Comparison of ENCODE assay signal across 14 mouse cellular contexts in genomic region chr13:3563130-3563529, GRCm38 (mm10). TPM values are rescaled to one million over a fixed set of nuclear protein-coding genes. Genes with fewer than 3 reads are reported as not detected.
DNase-seq lines count a peak whose midpoint lies in the region; ATAC-seq and TF ChIP-seq lines count a peak whose summit lies in the region.
"Had no signal": no experiment of that assay in that cellular context is flagged by ENCODE, and none has a peak within 500 bp of the region (broad histone marks: within the 10 kb centered on the region; RNA-seq: fewer than 3 reads in every experiment).

No protein-coding gene starts in this region.

- H3K4me1 ChIP-seq in kidney, postnatal 0 days (replicated peaks; ENCODE audit: insufficient read depth, low read length) = no peaks in the 10 kb centered on the region
- no peaks in the 10 kb centered on the region for H3K4me1 ChIP-seq in kidney, embryonic 14.5 days (ENCODE audit: control insufficient read depth, insufficient read depth, low read length)
- H3K4me1 ChIP-seq in midbrain, embryonic 11.5 days (ENCODE audit: control insufficient read depth, insufficient read depth, low read length) = no peaks in the 10 kb centered on the region
- no peaks in the 10 kb centered on the region for H3K4me1 ChIP-seq in midbrain, embryonic 10.5 days
- H3K4me1 ChIP-seq: forebrain, embryonic 12.5 days; midbrain, embryonic 13.5 days; neural tube, embryonic 12.5 days had no signal

- H3K4me2 ChIP-seq in kidney, postnatal 0 days (ENCODE audit: low read length) = no peak overlapping the region
- no peak overlapping the region for H3K4me2 ChIP-seq in kidney, embryonic 14.5 days (replicated peaks; ENCODE audit: low read depth, low read length)
- H3K4me2 ChIP-seq in midbrain, embryonic 11.5 days = no peak overlapping the region
- H3K4me2 ChIP-seq: forebrain, embryonic 12.5 days; midbrain, embryonic 13.5 days; neural tube, embryonic 12.5 days had no signal

- DNase-seq in kidney, postnatal 0 days (ENCODE audit: low spot score) = no peak
- no peak for DNase-seq in midbrain, embryonic 11.5 days (ENCODE audit: low spot score, missing footprints)
- no peak for DNase-seq in midbrain, embryonic 10.5 days (ENCODE audit: low spot score)
- no peak for DNase-seq in adrenal gland, postnatal 14 days
- no peak for DNase-seq in adipocyte (ENCODE audit: low spot score)
- DNase-seq: cerebellum, adult 18-20 months; kidney, adult 11 months; lung, postnatal 10 days; right cerebral cortex, postnatal 25 days had no signal

- no peaks in the 10 kb centered on the region for H3K27me3 ChIP-seq in kidney, postnatal 0 days (ENCODE audit: insufficient read depth, low read length)
- no peaks in the 10 kb centered on the region for H3K27me3 ChIP-seq in kidney, embryonic 14.5 days (ENCODE audit: control insufficient read depth, insufficient read depth, low read length)
- H3K27me3 ChIP-seq in midbrain, embryonic 11.5 days (ENCODE audit: control insufficient read depth, insufficient read depth, low read length) = no peaks in the 10 kb centered on the region
- H3K27me3 ChIP-seq in midbrain, embryonic 10.5 days (ENCODE audit: low read depth, poor library complexity, severe bottlenecking) = no peaks in the 10 kb centered on the region
- H3K27me3 ChIP-seq: forebrain, embryonic 12.5 days; midbrain, embryonic 13.5 days; neural tube, embryonic 12.5 days had no signal

- H3K4me3 ChIP-seq in kidney, postnatal 0 days (replicated peaks; ENCODE audit: low read depth, low read length) = no peak overlapping the region
- H3K4me3 ChIP-seq in kidney, embryonic 14.5 days (ENCODE audit: low read length) = no peak overlapping the region
- H3K4me3 ChIP-seq in midbrain, embryonic 11.5 days (ENCODE audit: low read depth, low read length) = no peak overlapping the region
- H3K4me3 ChIP-seq in midbrain, embryonic 10.5 days = no peak overlapping the region
- H3K4me3 ChIP-seq: forebrain, embryonic 12.5 days; midbrain, embryonic 13.5 days; neural tube, embryonic 12.5 days had no signal

- H3K9me3 ChIP-seq in kidney, postnatal 0 days (replicated peaks; ENCODE audit: low read length) = no peaks in the 10 kb centered on the region
- H3K9me3 ChIP-seq in kidney, embryonic 14.5 days (ENCODE audit: control insufficient read depth, low read length) = no peaks in the 10 kb centered on the region
- H3K9me3 ChIP-seq in midbrain, embryonic 11.5 days (ENCODE audit: control insufficient read depth, low read length) = no peaks in the 10 kb centered on the region
- no peaks in the 10 kb centered on the region for H3K9me3 ChIP-seq in midbrain, embryonic 10.5 days (replicated peaks)
- H3K9me3 ChIP-seq: forebrain, embryonic 12.5 days; midbrain, embryonic 13.5 days; neural tube, embryonic 12.5 days had no signal

- no peak overlapping the region for H3K9ac ChIP-seq in kidney, postnatal 0 days (ENCODE audit: low read depth, low read length)
- no peak overlapping the region for H3K9ac ChIP-seq in kidney, embryonic 14.5 days (ENCODE audit: low read depth, low read length)
- H3K9ac ChIP-seq in midbrain, embryonic 11.5 days (ENCODE audit: low read length) = no peak overlapping the region
- H3K9ac ChIP-seq: forebrain, embryonic 12.5 days; midbrain, embryonic 13.5 days; neural tube, embryonic 12.5 days had no signal

- ATAC-seq in kidney, postnatal 0 days (replicated peaks; ENCODE audit: low FRiP score, low read depth) = no peak
- ATAC-seq in kidney, embryonic 14.5 days (ENCODE audit: low FRiP score, low TSS enrichment) = no peak
- 0 out of 2 replicates have a peak, but pooled peaks have one; percentile 16 for ATAC-seq in midbrain, embryonic 11.5 days (ENCODE audit: low FRiP score)
- ATAC-seq in activated CD4-positive, CD25-positive, alpha-beta regulatory T cell, adult 4 months = peak; percentile 43
- ATAC-seq: midbrain, embryonic 13.5 days had no signal

- peaks cover 30% of the 10 kb centered on the region for H3K36me3 ChIP-seq in kidney, postnatal 0 days (ENCODE audit: insufficient read depth, low read length)
- peaks cover 67% of the 10 kb centered on the region for H3K36me3 ChIP-seq in kidney, embryonic 14.5 days (ENCODE audit: control insufficient read depth, insufficient read depth, low read length)
- H3K36me3 ChIP-seq in midbrain, embryonic 11.5 days (ENCODE audit: control insufficient read depth, insufficient read depth, low read length) = no peaks in the 10 kb centered on the region
- peaks cover 99% of the 10 kb centered on the region for H3K36me3 ChIP-seq in midbrain, embryonic 10.5 days

- TF ChIP-seq CTCF in kidney, postnatal 0 days (IDR thresholded peaks at IDR 0.05; ENCODE audit: low read depth) = peak; percentile 45

- no peak overlapping the region for H3K27ac ChIP-seq in kidney, postnatal 0 days
- H3K27ac ChIP-seq in kidney, embryonic 14.5 days (ENCODE audit: low read depth, low read length) = no peak overlapping the region
- H3K27ac ChIP-seq in midbrain, embryonic 11.5 days (ENCODE audit: low read depth, low read length) = no peak overlapping the region
- no peak overlapping the region for H3K27ac ChIP-seq in midbrain, embryonic 10.5 days (replicated peaks)
- H3K27ac ChIP-seq: forebrain, embryonic 12.5 days; midbrain, embryonic 13.5 days; neural tube, embryonic 12.5 days had no signal

- WGBS in kidney, postnatal 0 days = 97% methylated on average over 1 of the region's 1 CpGs
- 97% methylated on average over 1 of the region's 1 CpGs for WGBS in kidney, embryonic 14.5 days
- 97% methylated on average over 1 of the region's 1 CpGs for WGBS in midbrain, embryonic 11.5 days
- 97% methylated on average over 1 of the region's 1 CpGs for WGBS in midbrain, embryonic 10.5 days

RNA-seq across cellular contexts. Expression of gene Gdi2, which starts 25.3 kb away (rescaled TPM):
- polyA plus RNA-seq in kidney, postnatal 0 days (2015; fragmentation: Nextera tagmentation; extraction: Ambion mirVana) = 398 and 440 TPM in 2 replicates
- 412 and 465 TPM in 2 replicates for polyA plus RNA-seq in kidney, embryonic 14.5 days (2014; fragmentation: Nextera tagmentation; extraction: Ambion mirVana)
- polyA plus RNA-seq in midbrain, embryonic 11.5 days (2014; fragmentation: Nextera tagmentation; extraction: Ambion mirVana) = 520 and 553 TPM in 2 replicates
- polyA plus RNA-seq in midbrain, embryonic 10.5 days (2016; fragmentation: Nextera tagmentation; extraction: Ambion mirVana) = 448 and 462 TPM in 2 replicates
- 100 to 1,000 TPM; 949 to 962 TPM for polyA plus RNA-seq in activated CD4-positive, CD25-positive, alpha-beta regulatory T cell, adult 4 months (2017; shearing (Covaris generic))
- 344 and 376 TPM in 2 replicates for total RNA-seq in adrenal gland, postnatal 14 days (2021)

RNA-seq across cellular contexts. Expression of gene Fam208b, which starts 47.8 kb away (rescaled TPM):
- 8.3 and 8.4 TPM in 2 replicates for polyA plus RNA-seq in kidney, postnatal 0 days (2015; fragmentation: Nextera tagmentation; extraction: Ambion mirVana)
- 24.7 and 25.8 TPM in 2 replicates for polyA plus RNA-seq in kidney, embryonic 14.5 days (2014; fragmentation: Nextera tagmentation; extraction: Ambion mirVana)
- 20.5 and 24.6 TPM in 2 replicates for polyA plus RNA-seq in midbrain, embryonic 11.5 days (2014; fragmentation: Nextera tagmentation; extraction: Ambion mirVana)
- 16.9 and 17.8 TPM in 2 replicates for polyA plus RNA-seq in midbrain, embryonic 10.5 days (2016; fragmentation: Nextera tagmentation; extraction: Ambion mirVana)
- 10 to 100 TPM; 18.6 to 19.2 TPM for polyA plus RNA-seq in activated CD4-positive, CD25-positive, alpha-beta regulatory T cell, adult 4 months (2017; shearing (Covaris generic))
- total RNA-seq in adrenal gland, postnatal 14 days (2021) = 22.1 and 27.9 TPM in 2 replicates

Comparison
In these comparisons a context has a peak if more than half of its experiments do, and no peak if none do; other contexts are left out.
1. ATAC-seq: peak in midbrain, embryonic 11.5 days (single experiment) and activated CD4-positive, CD25-positive, alpha-beta regulatory T cell, adult 4 months (single experiment); none in kidney, postnatal 0 days (single experiment) and kidney, embryonic 14.5 days (single experiment).